Mouse (Mus musculus): ENCODE results near the gene Haao. TPM values are rescaled to one million over a fixed set of nuclear protein-coding genes. Genes with fewer than 3 reads are reported as not detected.

Haao gene
- polyA plus RNA-seq (2015; fragmentation: Illumina TruSeq; extraction: RNeasy Lipid Tissue Mini Kit (QIAGEN cat#74804); ENCODE audit: low read depth, low replicate concordance), result 0.27 TPM

GRCm38 (mm10) chr17:83847815-83848214, at the start of gene Haao:
Gene Haao, minus strand, starts transcription at chr17:83847963.

Other genes with a start within 250 kb of the Haao start
- 0.97 TPM for gene Kcng3, start 216.1 kb downstream of the Haao start, polyA plus RNA-seq (2015; fragmentation: Illumina TruSeq; extraction: RNeasy Lipid Tissue Mini Kit (QIAGEN cat#74804); ENCODE audit: low read depth, low replicate concordance)
- gene Mta3, start 141.8 kb downstream of the Haao start, polyA plus RNA-seq (2015; fragmentation: Illumina TruSeq; extraction: RNeasy Lipid Tissue Mini Kit (QIAGEN cat#74804); ENCODE audit: low read depth, low replicate concordance), result 64.9 TPM

Data from brain, adult 10 weeks (tissue).